Mouse (Mus musculus) embryonic facial prominence, embryonic 13.5 days (tissue): Measurements from ENCODE around the gene Unk. TPM values are rescaled to one million over a fixed set of nuclear protein-coding genes. Genes with fewer than 3 reads are reported as not detected.
A peak's percentile ranks its signal among the peaks of the same experiment; 100 is the strongest.
"Not testable (repeated sequence)": the region's sequence is repeated elsewhere in the genome, so short reads cannot be mapped to it uniquely, and the experiment has no call there.

ENCODE experiments used
- ATAC-seq: fragments of 200-750 bp; cut with Nextera tagmentation; 2 replicates; pipeline ENCODE4 v1.8.0; 2017; ENCODE audit warnings: low read depth; ENCODE audit not compliant: insufficient number of reproducible peaks, insufficient read depth, low FRiP score, low TSS enrichment
- H3K27ac ChIP-seq: fragments of 300-500 bp; sonication (generic); 2 replicates; pipeline ENCODE4 v1.5.1; 2015; ENCODE audit warnings: moderate library complexity, mild to moderate bottlenecking, inconsistent platforms
- H3K27me3 ChIP-seq: fragments of 300-500 bp; sonication (generic); 2 replicates; pipeline ENCODE4 v1.6.1; 2015; ENCODE audit warnings: mild to moderate bottlenecking, inconsistent platforms
- H3K36me3 ChIP-seq: fragments of 300-500 bp; sonication (generic); 2 replicates; pipeline ENCODE4 v1.6.1; 2015; ENCODE audit warnings: mild to moderate bottlenecking, inconsistent platforms
- H3K4me1 ChIP-seq: fragments of 300-500 bp; sonication (generic); 2 replicates; pipeline ENCODE4 v1.6.1; 2015; ENCODE audit warnings: inconsistent platforms
- H3K4me2 ChIP-seq: fragments of 300-500 bp; sonication (generic); 2 replicates; pipeline ENCODE4 v1.6.1; 2015; ENCODE audit warnings: moderate library complexity, mild to moderate bottlenecking, inconsistent platforms
- H3K4me3 ChIP-seq: fragments of 300-500 bp; sonication (generic); 2 replicates; pipeline ENCODE4 v1.5.1; 2015; ENCODE audit warnings: mild to moderate bottlenecking, inconsistent platforms
- H3K9ac ChIP-seq: fragments of 300-500 bp; sonication (generic); 2 replicates; pipeline ENCODE4 v1.6.1; 2015; ENCODE audit warnings: mild to moderate bottlenecking, inconsistent platforms
- H3K9me3 ChIP-seq: fragments of 300-500 bp; sonication (generic); 2 replicates; pipeline ENCODE4 v1.6.1; 2016; ENCODE audit warnings: inconsistent platforms
- WGBS: fragments of 180-500 bp; shearing (Covaris S2); methylation state at CpG from one replicate; pipeline ENCODE4 v1.1.7; 2015; ENCODE audit warnings: mixed read lengths; 5-methylcytosine and 5-hydroxymethylcytosine counted together
- polyA plus RNA-seq: library from polyadenylated mRNA; unstranded; fragments of >200 nt; fragmentation: Nextera tagmentation; extraction: Ambion mirVana; gene quantifications from 2 replicates; pipeline ENCODE4 v1.2.1, GENCODE M21; 2015

The Unk gene
- polyA plus RNA-seq, 1 experiment from 2014 or later: 44.9 TPM

GRCm38 (mm10) chr11:116010948-116011347 is 19.2 kb upstream of the Unk start:
- peaks cover 42% of the 10 kb centered on the region for H3K36me3 ChIP-seq
- H3K9me3 ChIP-seq: no peaks in the 10 kb centered on the region
- H3K9ac ChIP-seq: peak overlapping the region; percentile 88; the same call in 1 of the 2 replicates
- H3K4me3 ChIP-seq: no peak overlapping the region
- H3K4me1 ChIP-seq: peaks cover 26% of the 10 kb centered on the region
- H3K27me3 ChIP-seq: no peaks in the 10 kb centered on the region
- WGBS: 83% methylated on average over 5 of the region's 5 CpGs
- peak overlapping the region; percentile 70; the same call in 1 of the 2 replicates for H3K4me2 ChIP-seq
- no peak overlapping the region for H3K27ac ChIP-seq
- ATAC-seq: no peak

GRCm38 (mm10) chr11:116011529-116012261 is 18.4 kb upstream of the Unk start:
- 11% methylated on average over 14 of the region's 14 CpGs for WGBS

DNA sequence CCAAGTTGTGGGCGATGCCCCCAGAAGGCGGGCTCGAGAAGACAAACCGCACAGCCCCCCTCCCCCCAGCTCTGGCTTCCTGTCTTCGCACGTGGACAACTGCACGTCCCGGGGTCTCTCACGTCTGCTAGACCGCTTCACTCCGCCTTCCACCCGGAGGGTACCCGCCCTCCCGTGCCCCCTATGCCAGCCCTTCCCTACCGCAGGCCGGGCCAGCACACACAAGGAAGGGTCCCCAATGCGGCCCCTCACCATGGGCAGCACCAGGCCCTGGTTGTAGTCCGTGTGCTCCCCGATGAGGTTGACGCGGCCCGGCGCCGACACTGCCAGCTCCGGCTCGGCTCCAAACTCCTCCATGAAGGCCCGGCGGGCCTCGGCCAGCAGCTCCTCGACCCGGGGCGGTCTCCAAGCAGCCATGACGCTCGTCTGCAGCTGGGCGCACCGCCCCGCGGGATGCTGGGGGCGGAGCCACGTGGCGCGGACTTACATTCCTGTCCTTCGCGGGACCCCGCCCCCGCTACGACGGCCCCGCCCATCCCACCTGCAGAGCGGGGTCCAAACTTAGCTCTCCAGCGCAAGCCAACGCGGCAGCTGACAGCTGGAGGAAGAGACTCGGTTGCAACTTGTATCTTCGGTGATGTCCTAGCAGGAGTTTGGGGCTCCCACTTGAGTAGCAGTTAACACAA is 17.7 kb upstream of the Unk start, which contains the start of gene Galk1:
TSS of gene Galk1 (minus strand) at position 458 of the 686 bp plus-strand sequence.
- Histone ChIP-seq H3K9me3 (no peaks in the 10 kb centered on the region), H3K27ac (peak within 1 kb of the TSS; percentile 96)

More at GRCm38 (mm10) chr11:116011529-116012261, 18.4 kb upstream of the Unk start:
- H3K9ac ChIP-seq: peak overlapping the region; percentile 88
- no peaks in the 10 kb centered on the region for H3K27me3 ChIP-seq
- peak overlapping the region; percentile 74 for H3K4me3 ChIP-seq
- no peak for ATAC-seq
- peaks cover 39% of the 10 kb centered on the region for H3K36me3 ChIP-seq
- H3K4me1 ChIP-seq: peaks cover 20% of the 10 kb centered on the region
- H3K27ac ChIP-seq: peak overlapping the region; percentile 96
- H3K4me2 ChIP-seq: peak overlapping the region; percentile 70
- no peaks in the 10 kb centered on the region for H3K9me3 ChIP-seq

DNA sequence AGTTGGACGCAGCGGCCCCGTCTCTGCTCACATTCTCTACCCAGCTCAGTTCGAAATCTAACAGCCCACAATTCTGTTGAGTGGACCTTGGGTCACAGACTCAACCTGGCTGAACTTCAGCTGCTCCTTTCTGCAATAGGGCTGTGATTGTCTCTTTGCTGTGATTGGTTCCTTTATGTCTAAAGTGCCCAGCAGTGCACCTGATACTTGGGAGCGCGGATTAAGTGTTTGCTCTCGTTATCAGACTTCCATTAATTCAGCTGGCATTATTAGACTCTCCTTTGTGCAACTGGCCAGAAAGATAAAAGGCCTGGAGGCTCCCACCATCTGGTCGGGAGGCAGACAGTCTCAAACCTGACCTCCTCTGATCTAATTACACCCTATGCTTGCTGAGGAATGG is 15.3 kb upstream of the Unk start:
- no peak for ATAC-seq
- peaks cover 20% of the 10 kb centered on the region for H3K4me1 ChIP-seq
- WGBS: 61% methylated on average over 8 of the region's 8 CpGs

More for the DNA sequence above, 17.7 kb upstream of the Unk start, which contains the start of gene Galk1:
- Histone ChIP-seq H3K4me3 (peak within 1 kb of the TSS; percentile 74), H3K36me3 (peaks cover 32% of the 10 kb centered on the region), H3K27me3 (no peaks in the 10 kb centered on the region), H3K9ac (peak within 1 kb of the TSS; percentile 88), H3K4me1 (peaks cover 20% of the 10 kb centered on the region), H3K4me2 (peak within 1 kb of the TSS; percentile 70)
- under 1% methylated on average over 55 of the region's 55 CpGs for WGBS
- ATAC-seq: peak; percentile 89

DNA sequence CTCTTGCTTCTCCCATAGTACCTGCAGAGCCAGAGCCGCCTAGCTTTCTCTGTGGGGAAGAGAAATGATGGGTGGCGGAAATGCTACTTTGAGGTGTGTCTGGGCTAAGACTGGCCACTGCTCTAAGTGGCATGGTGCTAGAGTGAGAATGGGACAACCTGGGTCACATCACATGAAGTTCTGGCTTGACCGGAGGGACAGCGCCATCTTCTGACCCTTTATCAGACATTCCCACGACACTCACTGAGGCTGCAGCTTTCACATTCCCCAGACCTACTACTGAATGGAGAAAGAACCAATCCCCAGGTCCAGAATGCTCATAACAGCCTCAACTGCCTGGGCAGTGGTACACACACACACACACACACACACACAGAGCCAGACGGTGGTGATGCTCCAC is 12.0 kb upstream of the Unk start:
- H3K36me3 ChIP-seq: peaks cover 14% of the 10 kb centered on the region
- peaks cover 10% of the 10 kb centered on the region for H3K4me1 ChIP-seq
- no peaks in the 10 kb centered on the region for H3K27me3 ChIP-seq
- no peak overlapping the region for H3K4me3 ChIP-seq
- no peaks in the 10 kb centered on the region for H3K9me3 ChIP-seq
- WGBS: 28% methylated on average over 6 of the region's 6 CpGs
- ATAC-seq: no peak
- H3K9ac ChIP-seq: no peak overlapping the region
- H3K4me2 ChIP-seq: no peak overlapping the region
- H3K27ac ChIP-seq: no peak overlapping the region

More for the DNA sequence above, 15.3 kb upstream of the Unk start:
- no peaks in the 10 kb centered on the region for H3K27me3 ChIP-seq
- H3K4me2 ChIP-seq: no peak overlapping the region
- H3K36me3 ChIP-seq: peaks cover 8% of the 10 kb centered on the region
- H3K27ac ChIP-seq: no peak overlapping the region
- H3K9me3 ChIP-seq: no peaks in the 10 kb centered on the region
- H3K4me3 ChIP-seq: no peak overlapping the region
- 0 out of 2 replicates have a peak overlapping the region, but pooled peaks have one; percentile 22 for H3K9ac ChIP-seq

DNA sequence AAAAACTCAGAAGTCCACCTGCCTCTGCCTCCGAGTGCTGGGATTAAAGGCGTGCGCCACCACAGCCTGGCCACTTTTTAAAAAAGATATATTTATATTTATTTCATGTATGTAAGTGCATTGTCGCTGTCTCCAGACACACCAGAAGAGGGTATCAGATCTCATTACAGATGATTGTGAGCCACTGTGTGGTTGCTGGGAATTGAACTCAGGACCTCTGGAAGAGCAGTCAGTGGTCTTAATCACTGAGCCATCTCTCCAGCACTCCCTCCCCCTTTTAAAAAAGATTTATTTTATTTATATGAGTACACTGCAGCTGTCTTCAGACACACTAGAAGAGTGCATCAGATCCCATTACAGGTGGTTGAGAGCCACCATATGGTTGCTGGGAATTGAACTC is 11.3 kb upstream of the Unk start:
- ATAC-seq, H3K4me2 ChIP-seq: not testable (repeated sequence)

DNA sequence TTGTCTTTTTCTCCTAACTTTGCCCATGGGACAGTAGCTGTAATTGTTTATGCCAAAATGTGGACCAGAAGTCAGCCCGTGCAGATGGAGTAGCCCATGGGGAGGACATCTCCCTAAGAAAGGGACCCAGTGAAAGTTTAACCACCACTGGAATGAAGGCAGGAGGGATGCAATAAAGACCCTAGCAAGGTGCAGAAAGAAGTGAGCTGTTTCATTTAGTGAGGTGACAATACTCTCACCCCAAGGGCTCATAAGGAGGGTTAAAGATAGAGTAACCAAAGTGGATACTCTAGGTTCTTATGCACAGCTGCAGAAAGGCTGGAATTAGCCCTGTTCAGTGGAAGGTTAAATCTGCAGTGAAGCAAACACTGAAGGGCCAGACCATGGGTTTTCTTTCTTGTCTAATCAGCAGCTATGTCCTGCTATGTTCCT is 10.7 kb upstream of the Unk start:
- Histone ChIP-seq H3K27ac (no peak overlapping the region), H3K9ac (no peak overlapping the region), H3K4me1 (peaks cover 8% of the 10 kb centered on the region), H3K36me3 (peaks cover 17% of the 10 kb centered on the region), H3K27me3 (no peaks in the 10 kb centered on the region), H3K4me2 (no peak overlapping the region), H3K4me3 (no peak overlapping the region), H3K9me3 (no peaks in the 10 kb centered on the region)
- WGBS: 55% methylated on average over 1 of the region's 1 CpGs
- ATAC-seq: no peak

More for the DNA sequence above, 11.3 kb upstream of the Unk start:
- not testable (repeated sequence) for H3K4me3 ChIP-seq, H3K27me3 ChIP-seq, H3K27ac ChIP-seq, H3K9me3 ChIP-seq, H3K4me1 ChIP-seq, H3K9ac ChIP-seq
- peaks cover 17% of the 10 kb centered on the region for H3K36me3 ChIP-seq
- 93% methylated on average over 4 of the region's 4 CpGs for WGBS

- ATAC-seq: no peak
- Histone ChIP-seq H3K9me3 (no peaks in the 10 kb centered on the region), H3K27ac (peak overlapping the region; percentile 33; the same call in 1 of the 2 replicates), H3K27me3 (no peaks in the 10 kb centered on the region), H3K4me2 (no peak overlapping the region), H3K4me3 (no peak overlapping the region), H3K4me1 (peaks cover 8% of the 10 kb centered on the region), H3K9ac (no peak overlapping the region), H3K36me3 (peaks cover 17% of the 10 kb centered on the region)
- WGBS: 83% methylated on average over 2 of the region's 2 CpGs
Observed at GRCm38 (mm10) chr11:116019976-116020411, 10.1 kb upstream of the Unk start.

- WGBS: 43% methylated on average over 1 of the region's 1 CpGs
- Histone ChIP-seq H3K4me1 (peaks cover 8% of the 10 kb centered on the region), H3K4me2 (no peak overlapping the region), H3K27me3 (no peaks in the 10 kb centered on the region), H3K9ac (no peak overlapping the region), H3K27ac (peak overlapping the region; percentile 33; the same call in 1 of the 2 replicates), H3K9me3 (no peaks in the 10 kb centered on the region), H3K36me3 (peaks cover 17% of the 10 kb centered on the region), H3K4me3 (no peak overlapping the region)
- no peak for ATAC-seq
Observed at GRCm38 (mm10) chr11:116020519-116020922, 9.6 kb upstream of the Unk start.

GRCm38 (mm10) chr11:116021328-116022220 is 8.5 kb upstream of the Unk start:
- 79% methylated on average over 6 of the region's 6 CpGs for WGBS
- no peak overlapping the region for H3K9ac ChIP-seq
- peak overlapping the region; percentile 19 for H3K4me3 ChIP-seq
- H3K27me3 ChIP-seq: no peaks in the 10 kb centered on the region
- no peak for ATAC-seq
- no peaks in the 10 kb centered on the region for H3K9me3 ChIP-seq
- H3K4me1 ChIP-seq: peaks cover 8% of the 10 kb centered on the region
- H3K4me2 ChIP-seq: peak overlapping the region; percentile 74
- peak overlapping the region; percentile 33 for H3K27ac ChIP-seq
- peaks cover 17% of the 10 kb centered on the region for H3K36me3 ChIP-seq

GRCm38 (mm10) chr11:116022256-116022780 is 7.8 kb upstream of the Unk start:
- 56% methylated on average over 4 of the region's 4 CpGs for WGBS
- H3K9ac ChIP-seq: peak overlapping the region; percentile 65
- no peak for ATAC-seq

More at GRCm38 (mm10) chr11:116022256-116022780, 7.8 kb upstream of the Unk start:
- Histone ChIP-seq H3K27me3 (no peaks in the 10 kb centered on the region), H3K36me3 (peaks cover 17% of the 10 kb centered on the region), H3K4me3 (peak overlapping the region; percentile 91), H3K4me1 (peaks cover 8% of the 10 kb centered on the region), H3K27ac (no peak overlapping the region), H3K4me2 (peak overlapping the region; percentile 74), H3K9me3 (no peaks in the 10 kb centered on the region)
